Mouse (Mus musculus) bone marrow, adult 2 months (tissue): ENCODE measurements around the gene Prdx6.

Experiments used
- CTCF ChIP-seq: fragments of 200-500 bp; IDR thresholded peaks from 2 replicates; pipeline ENCODE4 v1.5.1; 2011; ENCODE audit warnings: low read length, control low read depth; ENCODE audit not compliant: control insufficient read depth, insufficient read depth
- POLR2A ChIP-seq: fragments of 200-500 bp; IDR thresholded peaks from 2 replicates; pipeline ENCODE4 v1.6.1; 2011; ENCODE audit warnings: low read depth, mild to moderate bottlenecking, control low read depth, low read length, borderline replicate concordance; ENCODE audit not compliant: control insufficient read depth

DNA sequence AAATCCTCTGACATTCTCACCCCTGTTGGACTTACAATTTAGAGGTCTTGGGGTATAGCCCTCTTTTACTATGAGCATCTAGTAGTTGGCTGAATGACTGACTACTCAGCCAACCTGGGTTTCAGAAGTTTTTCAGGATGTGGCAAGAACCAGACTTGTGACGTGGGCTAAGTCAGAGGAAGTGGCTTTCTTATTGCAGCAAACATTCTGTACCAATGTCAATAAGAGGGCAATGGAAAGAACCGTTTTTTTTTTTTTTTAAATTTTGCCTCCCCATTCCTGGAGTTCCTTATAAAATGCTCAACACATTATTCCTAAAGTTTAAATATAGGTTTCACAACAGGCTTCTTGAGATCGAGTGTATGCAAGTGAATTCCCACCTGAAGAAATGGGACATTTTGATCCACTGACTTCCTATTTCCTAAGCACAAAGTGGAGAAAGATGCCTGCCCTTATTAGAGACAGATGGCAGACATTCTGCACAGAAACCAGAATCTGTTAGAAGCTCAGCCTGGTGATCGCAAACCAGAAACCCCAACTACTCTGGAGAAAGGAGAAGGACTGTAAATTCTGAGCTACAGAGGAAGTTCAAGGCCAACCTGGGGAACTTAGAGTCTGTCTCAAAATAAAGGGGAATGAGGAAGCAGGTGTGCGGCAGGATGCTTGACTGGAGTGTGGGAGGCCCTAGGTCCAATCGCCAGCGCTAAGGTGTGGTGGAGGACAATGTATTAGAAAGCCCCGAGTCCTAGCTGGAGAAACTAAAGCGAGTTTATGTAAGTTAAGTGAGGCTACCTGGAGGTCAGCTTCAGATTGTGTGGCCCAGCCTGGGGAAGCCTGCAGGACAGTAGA lies 622 bp upstream of the Prdx6 start:
- no peak for TF ChIP-seq POLR2A
- TF ChIP-seq CTCF: no peak
